Mouse (Mus musculus): Measurements from ENCODE around the gene Mindy1.
A peak's percentile ranks its signal among the peaks of the same experiment; 100 is the strongest.

Gene Mindy1

GRCm38 (mm10) chr3:95269789-95270188, 11.4 kb upstream of the Mindy1 start:
- DNase-seq: no peak

- no peak for DNase-seq
These were observed 10.3 kb upstream of the Mindy1 start for GRCm38 (mm10) chr3:95270766-95271364.

GRCm38 (mm10) chr3:95273471-95273870, 7.7 kb upstream of the Mindy1 start:
- DNase-seq: no peak

GRCm38 (mm10) chr3:95274453-95274852, 6.7 kb upstream of the Mindy1 start:
- no peak for DNase-seq

- DNase-seq: no peak
These were observed 6.0 kb upstream of the Mindy1 start for GRCm38 (mm10) chr3:95275161-95275560.

- no peak for DNase-seq
These were observed 4.7 kb upstream of the Mindy1 start for GRCm38 (mm10) chr3:95276428-95276934.

- DNase-seq: no peak
These were observed 4.0 kb upstream of the Mindy1 start for GRCm38 (mm10) chr3:95277149-95277551.

- peak; percentile 54 for DNase-seq
These were observed 398 bp upstream of the Mindy1 start for GRCm38 (mm10) chr3:95280747-95281146.

- DNase-seq: no peak
These were observed 1.3 kb downstream of the Mindy1 start for GRCm38 (mm10) chr3:95282381-95282864.

GRCm38 (mm10) chr3:95282865-95283588, 1.9 kb downstream of the Mindy1 start:
- peak; percentile 85 for DNase-seq

- no peak for DNase-seq
These were observed 2.4 kb downstream of the Mindy1 start for GRCm38 (mm10) chr3:95283589-95283941.

GRCm38 (mm10) chr3:95284062-95284461, 2.9 kb downstream of the Mindy1 start:
- no peak for DNase-seq

- DNase-seq: no peak
These were observed 3.5 kb downstream of the Mindy1 start for GRCm38 (mm10) chr3:95284501-95285281.

- no peak for DNase-seq
These were observed 4.2 kb downstream of the Mindy1 start for GRCm38 (mm10) chr3:95285390-95285789.

GRCm38 (mm10) chr3:95286011-95286410, 4.9 kb downstream of the Mindy1 start:
- peak; percentile 65 for DNase-seq

- DNase-seq: peak; percentile 58
These were observed 5.4 kb downstream of the Mindy1 start for GRCm38 (mm10) chr3:95286510-95286909.

GRCm38 (mm10) chr3:95287541-95287940, 6.4 kb downstream of the Mindy1 start:
- no peak for DNase-seq

GRCm38 (mm10) chr3:95289419-95289818, 8.3 kb downstream of the Mindy1 start:
- no peak for DNase-seq

- no peak for DNase-seq
These were observed 9.0 kb downstream of the Mindy1 start for GRCm38 (mm10) chr3:95290156-95290555.

- DNase-seq: no peak
These were observed 9.9 kb downstream of the Mindy1 start for GRCm38 (mm10) chr3:95291041-95291440.

- DNase-seq: no peak
These were observed 11.8 kb downstream of the Mindy1 start for GRCm38 (mm10) chr3:95292899-95293298.

- DNase-seq: peak; percentile 75
These were observed 12.4 kb downstream of the Mindy1 start for GRCm38 (mm10) chr3:95293537-95293936.

- no peak for DNase-seq
These were observed 13.2 kb downstream of the Mindy1 start for GRCm38 (mm10) chr3:95294316-95294715.

GRCm38 (mm10) chr3:95294718-95295117, 13.6 kb downstream of the Mindy1 start:
- no peak for DNase-seq

Data from kidney, adult 11 months (tissue).